Mouse (Mus musculus) CH12.LX (cell line): ENCODE results near the gene Rac3.

Experiments
- CTCF ChIP-seq, 2 experiments: IDR thresholded peaks in 1 of 2; conservative IDR thresholded peaks in 1 of 2; 2 replicates each; pipeline ENCODE4 v1.5.1; 2011 to 2012; ENCODE audit warnings: low read depth in 2 of 2, low read length in 2 of 2, improper control_type of control experiment in 1 of 2, inconsistent platforms in 1 of 2, mild to moderate bottlenecking in 1 of 2, moderate library complexity in 1 of 2
- ELF1 ChIP-seq: IDR thresholded peaks from 2 replicates; pipeline ENCODE4 v1.6.1; 2014; ENCODE audit warnings: low read depth, mild to moderate bottlenecking, inconsistent platforms, low read length, improper control_type of control experiment
- EP300 ChIP-seq: IDR thresholded peaks from 2 replicates; pipeline ENCODE4 v1.6.1; 2011; ENCODE audit warnings: low read length, improper control_type of control experiment
- POLR2A ChIP-seq: IDR thresholded peaks from 2 replicates; pipeline ENCODE4 v1.6.1; 2011; ENCODE audit warnings: low read depth, mild to moderate bottlenecking, improper control_type of control experiment, low read length
- UBTF ChIP-seq: IDR thresholded peaks from 2 replicates; pipeline ENCODE4 v1.6.1; 2012; ENCODE audit warnings: low read depth, mild to moderate bottlenecking, inconsistent platforms, low read length, improper control_type of control experiment, moderate library complexity

GRCm38 (mm10) chr11:120673594-120674122 is 47.6 kb upstream of the Rac3 start:
- TF ChIP-seq EP300 = 0 out of 2 replicates have a peak, but pooled peaks have one; percentile 18
- peak; percentile 8; the same call in 1 of the 2 replicates for TF ChIP-seq UBTF
- TF ChIP-seq POLR2A = no peak; the same call in 1 of the 2 replicates
- no peak for TF ChIP-seq CTCF (conservative IDR thresholded peaks at IDR 0.05 in 1 of 2, IDR thresholded peaks at IDR 0.05 in 1 of 2; ENCODE audit: low read depth in 2 of 2, low read length in 2 of 2)
- no peak for TF ChIP-seq ELF1
